Mouse (Mus musculus): ENCODE measurements around the gene Magi1. TPM values are rescaled to one million over a fixed set of nuclear protein-coding genes. Genes with fewer than 3 reads are reported as not detected.

The Magi1 gene
- total and polyA plus RNA-seq, 3 experiments: not detected

DNA sequence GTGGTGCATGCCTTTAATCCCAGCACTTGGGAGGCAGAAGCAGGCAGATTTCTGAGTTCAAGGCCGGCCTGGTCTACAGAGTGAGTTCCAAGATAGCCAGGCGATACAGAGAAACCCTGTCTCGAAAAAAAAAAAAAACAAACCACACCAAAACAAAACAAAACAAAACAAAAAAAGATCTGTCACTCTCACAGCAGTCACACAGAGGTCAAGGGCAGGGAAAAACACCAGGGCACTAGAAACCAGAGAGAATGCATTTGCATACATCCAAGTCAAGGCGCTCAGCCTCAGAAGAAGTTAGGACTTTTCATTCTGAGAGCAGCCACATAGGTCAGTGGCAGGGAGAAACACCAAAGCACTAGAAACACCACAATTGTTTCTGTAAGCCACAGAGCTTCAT is 263.8 kb downstream of the Magi1 start:
- Histone ChIP-seq H3K27me3 (replicated peaks) (no peaks in the 10 kb centered on the region), H3K36me3 (replicated peaks in 1 of 2; ENCODE audit: control insufficient read depth in 1 of 2, insufficient read depth in 1 of 2, low read length in 1 of 2) (no peaks in the 10 kb centered on the region), H3K4me1 (ENCODE audit: control insufficient read depth in 1 of 2, insufficient read depth in 2 of 2) (no peaks in the 10 kb centered on the region), H3K9ac (ENCODE audit: insufficient read depth, low read depth) (no peak overlapping the region), H3K27ac (ENCODE audit: insufficient read depth, low read depth) (no peak overlapping the region), H3K79me2 (replicated peaks; ENCODE audit: control insufficient read depth, extremely low read depth, insufficient read depth, poor library complexity, severe bottlenecking) (no peaks in the 10 kb centered on the region), H3K4me3 (replicated peaks in 1 of 3; ENCODE audit: low read depth in 2 of 3, low read length in 2 of 3, poor library complexity in 1 of 3) (no peak overlapping the region), H3K9me3 (replicated peaks; ENCODE audit: low read length) (peaks cover 66% of the 10 kb centered on the region), H3K4me2 (ENCODE audit: insufficient read depth, low read depth, poor library complexity, severe bottlenecking) (no peak overlapping the region)
- dilution Hi-C loops (cut with MboI; ENCODE audit: extremely low pct_ligation_motif_present, extremely low pct_unique_long_range_greater_than_20kb, low sequenced_read_pairs) (no loop called here), in situ Hi-C loops (cut with MboI; ENCODE audit: low pct_ligation_motif_present, low pct_unique_long_range_greater_than_20kb, low sequenced_read_pairs) (no loop called here)
- no peak for DNase-seq (ENCODE audit: extremely low read depth)
- no peak for TF ChIP-seq GABPA (IDR thresholded peaks at IDR 0.05; ENCODE audit: insufficient replicate concordance, low read depth, low read length)

GRCm38 (mm10) chr6:94013761-94014160 is 270.0 kb downstream of the Magi1 start:
- H3K79me2 ChIP-seq (replicated peaks; ENCODE audit: control insufficient read depth, extremely low read depth, insufficient read depth, poor library complexity, severe bottlenecking): no peaks in the 10 kb centered on the region
- no peaks in the 10 kb centered on the region for H3K4me1 ChIP-seq (ENCODE audit: control insufficient read depth in 1 of 2, insufficient read depth in 2 of 2)
- no peak overlapping the region for H3K4me2 ChIP-seq (ENCODE audit: insufficient read depth, low read depth, poor library complexity, severe bottlenecking)
- no peak overlapping the region for H3K27ac ChIP-seq (ENCODE audit: insufficient read depth, low read depth)
- no peaks in the 10 kb centered on the region for H3K36me3 ChIP-seq (replicated peaks in 1 of 2; ENCODE audit: control insufficient read depth in 1 of 2, insufficient read depth in 1 of 2, low read length in 1 of 2)
- TF ChIP-seq ETS1 (conservative IDR thresholded peaks at IDR 0.05; ENCODE audit: low read depth, low read length): no peak
- TF ChIP-seq MAX (IDR thresholded peaks at IDR 0.05; ENCODE audit: low read length): no peak
- H3K4me3 ChIP-seq (replicated peaks in 1 of 3; ENCODE audit: low read depth in 2 of 3, low read length in 2 of 3, poor library complexity in 1 of 3): no peak overlapping the region
- H3K9ac ChIP-seq (ENCODE audit: insufficient read depth, low read depth): no peak overlapping the region
- DNase-seq (ENCODE audit: extremely low read depth): no peak
- dilution Hi-C loops (cut with MboI; ENCODE audit: extremely low pct_ligation_motif_present, extremely low pct_unique_long_range_greater_than_20kb, low sequenced_read_pairs): no loop called here
- peaks cover 71% of the 10 kb centered on the region for H3K9me3 ChIP-seq (replicated peaks; ENCODE audit: low read length)
- H3K27me3 ChIP-seq (replicated peaks): no peaks in the 10 kb centered on the region
- in situ Hi-C loops (cut with MboI; ENCODE audit: low pct_ligation_motif_present, low pct_unique_long_range_greater_than_20kb, low sequenced_read_pairs): no loop called here

DNA sequence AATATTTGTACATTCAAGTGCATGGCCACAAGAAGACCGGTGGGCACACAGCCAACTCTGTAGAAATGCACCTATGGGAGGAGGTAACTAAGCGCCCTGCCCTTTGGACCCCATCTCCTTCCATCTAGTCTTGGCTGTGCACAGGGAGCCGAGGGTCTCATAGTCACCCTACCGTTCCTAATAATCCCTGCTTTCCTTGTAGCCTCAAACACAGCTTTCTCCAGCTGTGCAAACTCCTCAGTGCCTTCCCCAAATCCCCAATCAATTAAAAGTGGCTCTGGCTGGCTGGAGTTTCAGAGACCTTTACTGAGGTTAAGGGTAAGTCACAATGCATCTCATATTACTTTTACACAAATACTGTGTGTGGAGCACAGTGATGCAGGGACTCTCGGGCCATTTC is 271.8 kb downstream of the Magi1 start:
- Histone ChIP-seq H3K79me2 (replicated peaks; ENCODE audit: control insufficient read depth, extremely low read depth, insufficient read depth, poor library complexity, severe bottlenecking) (no peaks in the 10 kb centered on the region), H3K4me3 (replicated peaks in 1 of 3; ENCODE audit: low read depth in 2 of 3, low read length in 2 of 3, poor library complexity in 1 of 3) (no peak overlapping the region), H3K9me3 (replicated peaks; ENCODE audit: low read length) (peaks cover 72% of the 10 kb centered on the region), H3K27ac (ENCODE audit: insufficient read depth, low read depth) (no peak overlapping the region), H3K36me3 (replicated peaks in 1 of 2; ENCODE audit: control insufficient read depth in 1 of 2, insufficient read depth in 1 of 2, low read length in 1 of 2) (no peaks in the 10 kb centered on the region), H3K9ac (ENCODE audit: insufficient read depth, low read depth) (no peak overlapping the region), H3K27me3 (replicated peaks) (no peaks in the 10 kb centered on the region), H3K4me2 (ENCODE audit: insufficient read depth, low read depth, poor library complexity, severe bottlenecking) (no peak overlapping the region), H3K4me1 (ENCODE audit: control insufficient read depth in 1 of 2, insufficient read depth in 2 of 2) (no peaks in the 10 kb centered on the region)
- DNase-seq (ENCODE audit: extremely low read depth): no peak
- TF ChIP-seq MAX (IDR thresholded peaks at IDR 0.05; ENCODE audit: low read length): no peak
- TF ChIP-seq RAD21 (IDR thresholded peaks at IDR 0.05; ENCODE audit: low read depth, low read length): no peak
- TF ChIP-seq POLR2AphosphoS2 (IDR thresholded peaks at IDR 0.05; ENCODE audit: low read depth, low read length): no peak
- dilution Hi-C loops (cut with MboI; ENCODE audit: extremely low pct_ligation_motif_present, extremely low pct_unique_long_range_greater_than_20kb, low sequenced_read_pairs) (no loop called here), in situ Hi-C loops (cut with MboI; ENCODE audit: low pct_ligation_motif_present, low pct_unique_long_range_greater_than_20kb, low sequenced_read_pairs) (no loop called here)

- TF ChIP-seq PAX5 (IDR thresholded peaks at IDR 0.05; ENCODE audit: low read length): no peak
- no peak for TF ChIP-seq JUN (IDR thresholded peaks at IDR 0.05; ENCODE audit: insufficient read depth, low read depth, low read length)
- no peak for TF ChIP-seq SIN3A (IDR thresholded peaks at IDR 0.05; ENCODE audit: low read length)
- TF ChIP-seq POLR2A (IDR thresholded peaks at IDR 0.05; ENCODE audit: low read depth, low read length): no peak
- Histone ChIP-seq H3K4me1 (ENCODE audit: control insufficient read depth in 1 of 2, insufficient read depth in 2 of 2) (no peaks in the 10 kb centered on the region), H3K9ac (ENCODE audit: insufficient read depth, low read depth) (no peak overlapping the region), H3K36me3 (replicated peaks in 1 of 2; ENCODE audit: control insufficient read depth in 1 of 2, insufficient read depth in 1 of 2, low read length in 1 of 2) (no peaks in the 10 kb centered on the region), H3K9me3 (replicated peaks; ENCODE audit: low read length) (peaks cover 73% of the 10 kb centered on the region), H3K79me2 (replicated peaks; ENCODE audit: control insufficient read depth, extremely low read depth, insufficient read depth, poor library complexity, severe bottlenecking) (no peaks in the 10 kb centered on the region), H3K4me2 (ENCODE audit: insufficient read depth, low read depth, poor library complexity, severe bottlenecking) (no peak overlapping the region), H3K4me3 (replicated peaks in 1 of 3; ENCODE audit: low read depth in 2 of 3, low read length in 2 of 3, poor library complexity in 1 of 3) (no peak overlapping the region), H3K27me3 (replicated peaks) (no peaks in the 10 kb centered on the region), H3K27ac (ENCODE audit: insufficient read depth, low read depth) (no peak overlapping the region)
- dilution Hi-C loops (cut with MboI; ENCODE audit: extremely low pct_ligation_motif_present, extremely low pct_unique_long_range_greater_than_20kb, low sequenced_read_pairs) (no loop called here), in situ Hi-C loops (cut with MboI; ENCODE audit: low pct_ligation_motif_present, low pct_unique_long_range_greater_than_20kb, low sequenced_read_pairs) (no loop called here)
- no peak for DNase-seq (ENCODE audit: extremely low read depth)
Measured at GRCm38 (mm10) chr6:94011521-94011920, 272.2 kb downstream of the Magi1 start.

All from CH12.LX (cell line).